Mouse (Mus musculus) forelimb bud, embryonic 11.5 days (tissue): ENCODE data around the gene Rif1.
"Not testable (repeated sequence)": the region's sequence is repeated elsewhere in the genome, so short reads cannot be mapped to it uniquely, and the experiment has no call there.

ENCODE experiments used
- DNase-seq: peaks from one replicate; pipeline ENCODE4 v3.0.0-alpha.2; 2012; ENCODE audit warnings: low read depth, low spot score

Gene Rif1

GRCm38 (mm10) chr2:52071241-52071991, 1.2 kb upstream of the Rif1 start:
- no peak for DNase-seq

- DNase-seq, result peak; percentile 42
Observed at GRCm38 (mm10) chr2:52072065-52072490, 554 bp upstream of the Rif1 start.

GRCm38 (mm10) chr2:52073141-52073904, 691 bp downstream of the Rif1 start:
- peak; percentile 20 for DNase-seq

- no peak for DNase-seq
Observed at GRCm38 (mm10) chr2:52078666-52079065, 6.0 kb downstream of the Rif1 start.

GRCm38 (mm10) chr2:52084013-52084412, 11.4 kb downstream of the Rif1 start:
- DNase-seq, result no peak

- no peak for DNase-seq
Observed at GRCm38 (mm10) chr2:52084571-52084970, 11.9 kb downstream of the Rif1 start.

GRCm38 (mm10) chr2:52114086-52114485, 41.5 kb downstream of the Rif1 start:
- peak; percentile 40 for DNase-seq

- DNase-seq, result not testable (repeated sequence)
Observed at GRCm38 (mm10) chr2:52131370-52131769, 58.7 kb downstream of the Rif1 start.

- DNase-seq, result no peak
Observed at GRCm38 (mm10) chr2:52133351-52133750, 60.7 kb downstream of the Rif1 start.

- no peak for DNase-seq
Observed at GRCm38 (mm10) chr2:52153064-52153463, 80.4 kb downstream of the Rif1 start.

GRCm38 (mm10) chr2:52169243-52170005, 96.8 kb downstream of the Rif1 start:
- DNase-seq, result no peak
